Mouse (Mus musculus) heart, postnatal 0 days (tissue): ENCODE data around the gene Gab2.

Experiments
- CTCF ChIP-seq: IDR thresholded peaks from 2 replicates; pipeline ENCODE4 v1.5.1; 2016; ENCODE audit warnings: antibody characterized with exemption, control low read depth, low read depth
- EP300 ChIP-seq: IDR thresholded peaks from 2 replicates; pipeline ENCODE4 v1.6.1; 2016; ENCODE audit warnings: antibody characterized with exemption, low read depth

DNA sequence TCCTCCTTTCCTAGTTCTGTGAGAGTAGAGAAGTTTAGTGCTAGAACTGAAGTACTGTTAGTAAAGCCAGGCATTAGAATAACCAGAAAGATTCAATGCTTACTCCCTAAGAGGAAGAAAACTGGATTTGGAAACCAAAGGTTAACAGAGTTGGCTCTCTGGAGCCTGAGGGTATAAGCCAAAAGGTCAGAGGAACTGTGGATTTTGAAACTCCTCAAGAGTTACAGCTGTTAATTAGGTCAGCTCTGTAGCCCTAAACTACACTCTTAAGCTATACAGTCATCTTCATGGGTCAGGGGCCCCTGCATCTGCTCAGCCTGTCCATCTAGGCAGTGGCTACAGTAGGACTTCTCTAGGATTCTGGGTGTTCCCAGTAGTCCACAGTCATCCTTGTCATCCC, 4.4 kb upstream of the Gab2 start:
- TF ChIP-seq EP300: no peak
- TF ChIP-seq CTCF: no peak
